Comparison of ENCODE assay signal across 8 mouse cellular contexts in genomic region chr19:25399511-25400211, GRCm38 (mm10).
DNase-seq lines count a peak whose midpoint lies in the region; ATAC-seq and TF ChIP-seq lines count a peak whose summit lies in the region.

No protein-coding gene starts in this region.

- peak overlapping the region; percentile 31; the same call in 1 of the 2 replicates for H3K4me2 ChIP-seq in liver, postnatal 0 days (ENCODE audit: low read depth, low read length)

- 20% methylated on average over 9 of the region's 9 CpGs for WGBS in liver, postnatal 0 days (ENCODE audit: insufficient replicate concordance)
- 20% methylated on average over 9 of the region's 9 CpGs for WGBS in thymus, adult 2 months

- peak; percentile 48; the same call in 1 of the 2 replicates for ATAC-seq in liver, postnatal 0 days

- no peak for TF ChIP-seq CTCF in embryonic fibroblast, embryonic 13.5 days (IDR thresholded peaks at IDR 0.05; ENCODE audit: borderline replicate concordance, insufficient read depth, low read length)
- no peak for TF ChIP-seq CTCF in liver, postnatal 0 days (IDR thresholded peaks at IDR 0.05; ENCODE audit: low read depth)
- TF ChIP-seq CTCF in thymus, adult 2 months (IDR thresholded peaks at IDR 0.05; ENCODE audit: borderline replicate concordance, control insufficient read depth, extremely low read depth, insufficient read depth, low read length, poor library complexity) = no peak

- no peak overlapping the region for H3K9ac ChIP-seq in liver, postnatal 0 days (replicated peaks)

- H3K9me3 ChIP-seq in liver, postnatal 0 days (ENCODE audit: low read length) = no peaks in the 10 kb centered on the region

- TF ChIP-seq POLR2A in embryonic fibroblast, embryonic 13.5 days (IDR thresholded peaks at IDR 0.05; ENCODE audit: low read depth, low read length) = peak; percentile 29; the same call in 1 of the 2 replicates
- no peak for TF ChIP-seq POLR2A in thymus, adult 2 months (IDR thresholded peaks at IDR 0.05; ENCODE audit: control insufficient read depth, extremely low read depth, insufficient read depth, low read length, poor library complexity)

- 0 out of 2 replicates have a peak, but pooled peaks cover 2% of the 10 kb centered on the region for H3K27me3 ChIP-seq in liver, postnatal 0 days (ENCODE audit: insufficient read depth, low read length)
- H3K27me3 ChIP-seq in thymus, adult 2 months (ENCODE audit: control insufficient read depth, insufficient read depth, low read length) = no peaks in the 10 kb centered on the region; the same call in 1 of the 2 replicates

- H3K27ac ChIP-seq in embryonic fibroblast, embryonic 13.5 days (ENCODE audit: insufficient read depth, low read length) = peak overlapping the region; percentile 88
- H3K27ac ChIP-seq in liver, postnatal 0 days (ENCODE audit: low read depth) = 0 out of 2 replicates have a peak overlapping the region, but pooled peaks have one; percentile 0
- no peak overlapping the region for H3K27ac ChIP-seq in thymus, adult 2 months (ENCODE audit: control insufficient read depth, insufficient read depth, low read length)

- no peaks in the 10 kb centered on the region for H3K36me3 ChIP-seq in liver, postnatal 0 days (replicated peaks; ENCODE audit: insufficient read depth, low read length)
- no peaks in the 10 kb centered on the region for H3K36me3 ChIP-seq in thymus, adult 2 months (ENCODE audit: control insufficient read depth, insufficient read depth, low read length)

- TF ChIP-seq EP300 in liver, postnatal 0 days (IDR thresholded peaks at IDR 0.05; ENCODE audit: low read depth) = no peak

- H3K4me1 ChIP-seq in embryonic fibroblast, embryonic 13.5 days (ENCODE audit: control insufficient read depth, insufficient read depth, low read length) = peaks cover 19% of the 10 kb centered on the region
- peaks cover 14% of the 10 kb centered on the region; the same call in 1 of the 2 replicates for H3K4me1 ChIP-seq in liver, postnatal 0 days (ENCODE audit: insufficient read depth)
- no peaks in the 10 kb centered on the region for H3K4me1 ChIP-seq in thymus, adult 2 months (replicated peaks; ENCODE audit: control insufficient read depth, insufficient read depth, low read length)

- H3K4me3 ChIP-seq in embryonic fibroblast, embryonic 13.5 days (ENCODE audit: insufficient read depth, low read length) = no peak overlapping the region
- no peak overlapping the region for H3K4me3 ChIP-seq in liver, postnatal 0 days (ENCODE audit: low read depth, low read length)
- H3K4me3 ChIP-seq in thymus, adult 2 months (ENCODE audit: control insufficient read depth, insufficient read depth, low read length) = no peak overlapping the region

- peak; percentile 61 to 72 for DNase-seq in adrenal gland, postnatal 36 days
- DNase-seq in kidney, adult 11 months = peak; percentile 63
- DNase-seq in liver, postnatal 0 days = no peak
- no peak for DNase-seq in layer of hippocampus, postnatal 25 days (ENCODE audit: extremely low spot score in 1 of 2, low spot score in 1 of 2)
- no peak for DNase-seq in thymus, adult 2 months
- DNase-seq in frontal cortex, postnatal 36 days (ENCODE audit: low spot score in 2 of 2) = no peak
- DNase-seq in spleen, postnatal 10 days (ENCODE audit: low spot score in 2 of 2) = no peak

Comparison
In these comparisons a context has a peak if more than half of its experiments do, and no peak if none do; other contexts are left out.
1. DNase-seq: peak in adrenal gland, postnatal 36 days (2 of 2) and kidney, adult 11 months (single experiment); none in liver, postnatal 0 days (single experiment), layer of hippocampus, postnatal 25 days (0 of 2), thymus, adult 2 months (single experiment), frontal cortex, postnatal 36 days (0 of 2) and spleen, postnatal 10 days (0 of 2).